Mouse (Mus musculus) layer of hippocampus, adult 11-12 months (tissue): ENCODE measurements around the gene Krtap1-4.

Source experiments
- DNase-seq: peaks from one replicate; pipeline ENCODE4 v3.0.0; 2022; ENCODE audit warnings: low spot score

The Krtap1-4 gene

GRCm38 (mm10) chr11:99550765-99551164 lies 32.7 kb downstream of the Krtap1-4 start, which contains the start of gene Krtap3-3:
Krtap3-3 (minus strand) TSS chr11:99550865.
- DNase-seq = no peak

GRCm38 (mm10) chr11:99547892-99548291 lies 35.6 kb downstream of the Krtap1-4 start:
- DNase-seq = no peak

- DNase-seq = peak; percentile 67
Measured at GRCm38 (mm10) chr11:99539721-99540120, 43.7 kb downstream of the Krtap1-4 start.
